ENCODE assay signal across 14 mouse cellular contexts in the genomic region with DNA sequence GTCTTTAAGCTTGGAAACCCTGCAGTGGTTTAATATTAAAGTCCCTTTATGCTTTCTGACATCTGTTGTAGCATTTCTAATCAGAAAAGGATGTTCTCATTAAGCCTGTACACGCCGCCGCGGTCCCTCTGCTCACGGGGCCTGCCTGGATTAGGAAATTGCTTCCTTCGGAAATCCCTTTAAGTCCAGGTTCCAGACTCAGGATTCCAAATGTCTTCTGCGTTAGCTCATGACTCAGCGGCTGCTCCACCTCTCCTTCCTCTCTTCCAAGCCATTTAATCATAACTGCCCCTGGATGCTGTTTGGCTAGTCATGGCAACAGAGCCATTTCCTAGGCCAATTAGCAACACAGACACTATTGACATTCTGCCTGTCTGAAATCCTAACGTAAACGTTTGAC. TPM values are rescaled to one million over a fixed set of nuclear protein-coding genes. Genes with fewer than 3 reads are reported as not detected.
A peak's percentile ranks its signal among the peaks of the same experiment; 100 is the strongest.
DNase-seq lines count a peak whose midpoint lies in the region; ATAC-seq and TF ChIP-seq lines count a peak whose summit lies in the region.
"Had no signal": no experiment of that assay in that cellular context is flagged by ENCODE, and none has a peak within 500 bp of the region (broad histone marks: within the 10 kb centered on the region; RNA-seq: fewer than 3 reads in every experiment).

No protein-coding gene starts in this region.

- no peak overlapping the region for H3K4me3 ChIP-seq in hindbrain, embryonic 14.5 days (replicated peaks; ENCODE audit: low read length)
- no peak overlapping the region for H3K4me3 ChIP-seq in hindbrain, embryonic 12.5 days
- H3K4me3 ChIP-seq in embryonic facial prominence, embryonic 10.5 days: no peak overlapping the region
- H3K4me3 ChIP-seq in limb, embryonic 12.5 days (replicated peaks): no peak overlapping the region
- no peak overlapping the region for H3K4me3 ChIP-seq in cerebellum, adult 2 months (replicated peaks; ENCODE audit: insufficient read depth, low read depth, low read length)
- H3K4me3 ChIP-seq: heart, adult 2 months had no signal

- DNase-seq in hindbrain, embryonic 14.5 days (ENCODE audit: low spot score): no peak
- DNase-seq in NIH3T3 (ENCODE audit: low read depth): peak; percentile 36
- peak; percentile 57 for DNase-seq in embryonic facial prominence, embryonic 10.5 days (ENCODE audit: low spot score)
- no peak for DNase-seq in spleen, postnatal 14 days (ENCODE audit: low spot score in 2 of 2)
- no peak for DNase-seq in right cerebral cortex, postnatal 25 days
- DNase-seq in cerebellum, adult 2 months: no peak
- DNase-seq: cerebellum, adult 11-12 months; liver; lung, embryonic 14.5 days; thymus, adult 2 months had no signal

- 54% methylated on average over 10 of the region's 10 CpGs for WGBS in hindbrain, embryonic 14.5 days
- WGBS in hindbrain, embryonic 12.5 days: 66% methylated on average over 10 of the region's 10 CpGs
- WGBS in embryonic facial prominence, embryonic 10.5 days: 60% methylated on average over 10 of the region's 10 CpGs
- WGBS in limb, embryonic 12.5 days: 20% methylated on average over 10 of the region's 10 CpGs
- 71% methylated on average over 10 of the region's 10 CpGs for WGBS in cerebellum, adult 2 months

- H3K27ac ChIP-seq in hindbrain, embryonic 14.5 days: 0 out of 2 replicates have a peak overlapping the region, but pooled peaks have one; percentile 20
- H3K27ac ChIP-seq in hindbrain, embryonic 12.5 days: no peak overlapping the region
- H3K27ac ChIP-seq in embryonic facial prominence, embryonic 10.5 days (replicated peaks): peak overlapping the region; percentile 40
- peak overlapping the region; percentile 32 for H3K27ac ChIP-seq in limb, embryonic 12.5 days
- no peak overlapping the region for H3K27ac ChIP-seq in cerebellum, adult 2 months (ENCODE audit: insufficient read depth, low read length)
- H3K27ac ChIP-seq: heart, adult 2 months had no signal

- H3K36me3 ChIP-seq in hindbrain, embryonic 14.5 days (replicated peaks; ENCODE audit: control insufficient read depth, insufficient read depth): no peaks in the 10 kb centered on the region
- no peaks in the 10 kb centered on the region for H3K36me3 ChIP-seq in hindbrain, embryonic 12.5 days
- no peaks in the 10 kb centered on the region for H3K36me3 ChIP-seq in embryonic facial prominence, embryonic 10.5 days (replicated peaks)
- H3K36me3 ChIP-seq in limb, embryonic 12.5 days: no peaks in the 10 kb centered on the region

- ATAC-seq in hindbrain, embryonic 14.5 days (ENCODE audit: low FRiP score): no peak
- ATAC-seq in hindbrain, embryonic 12.5 days (ENCODE audit: low FRiP score): no peak
- ATAC-seq in limb, embryonic 12.5 days (ENCODE audit: insufficient number of reproducible peaks, insufficient read depth, low FRiP score, low TSS enrichment, low read depth): peak; percentile 66; the same call in 1 of the 2 replicates
- ATAC-seq: forebrain, embryonic 16.5 days had no signal

- H3K4me1 ChIP-seq in hindbrain, embryonic 14.5 days (replicated peaks; ENCODE audit: control insufficient read depth, insufficient read depth, low read length): no peaks in the 10 kb centered on the region
- no peaks in the 10 kb centered on the region for H3K4me1 ChIP-seq in hindbrain, embryonic 12.5 days
- H3K4me1 ChIP-seq in embryonic facial prominence, embryonic 10.5 days: peaks cover 13% of the 10 kb centered on the region
- peaks cover 14% of the 10 kb centered on the region for H3K4me1 ChIP-seq in limb, embryonic 12.5 days (replicated peaks)
- no peaks in the 10 kb centered on the region for H3K4me1 ChIP-seq in cerebellum, adult 2 months (ENCODE audit: control insufficient read depth, insufficient read depth, low read length)

- TF ChIP-seq CTCF in cerebellum, adult 2 months (IDR thresholded peaks at IDR 0.05; ENCODE audit: borderline replicate concordance, insufficient read depth, low read depth, low read length): no peak

- H3K9me3 ChIP-seq in hindbrain, embryonic 14.5 days (ENCODE audit: control insufficient read depth, low read length): no peaks in the 10 kb centered on the region
- H3K9me3 ChIP-seq in hindbrain, embryonic 12.5 days (replicated peaks): no peaks in the 10 kb centered on the region
- H3K9me3 ChIP-seq in embryonic facial prominence, embryonic 10.5 days: no peaks in the 10 kb centered on the region
- H3K9me3 ChIP-seq in limb, embryonic 12.5 days: no peaks in the 10 kb centered on the region

- H3K4me2 ChIP-seq in hindbrain, embryonic 14.5 days (replicated peaks): no peak overlapping the region
- no peak overlapping the region for H3K4me2 ChIP-seq in hindbrain, embryonic 12.5 days (replicated peaks)
- no peak overlapping the region for H3K4me2 ChIP-seq in limb, embryonic 12.5 days
- H3K4me2 ChIP-seq: lung, embryonic 14.5 days had no signal

- TF ChIP-seq POLR2A in cerebellum, adult 2 months (IDR thresholded peaks at IDR 0.05; ENCODE audit: borderline replicate concordance, insufficient read depth, low read length): no peak

- no peaks in the 10 kb centered on the region for H3K27me3 ChIP-seq in hindbrain, embryonic 14.5 days (ENCODE audit: control insufficient read depth, insufficient read depth, low read length)
- no peaks in the 10 kb centered on the region for H3K27me3 ChIP-seq in hindbrain, embryonic 12.5 days
- H3K27me3 ChIP-seq in embryonic facial prominence, embryonic 10.5 days (replicated peaks; ENCODE audit: low read depth, poor library complexity, severe bottlenecking): no peaks in the 10 kb centered on the region
- no peaks in the 10 kb centered on the region for H3K27me3 ChIP-seq in limb, embryonic 12.5 days
- H3K27me3 ChIP-seq in cerebellum, adult 2 months (ENCODE audit: control insufficient read depth, insufficient read depth, low read length): no peaks in the 10 kb centered on the region

- no peak overlapping the region for H3K9ac ChIP-seq in hindbrain, embryonic 14.5 days
- H3K9ac ChIP-seq in hindbrain, embryonic 12.5 days: no peak overlapping the region
- H3K9ac ChIP-seq in limb, embryonic 12.5 days (replicated peaks): no peak overlapping the region
- H3K9ac ChIP-seq: lung, embryonic 14.5 days had no signal

RNA-seq across cellular contexts. Expression of a gene that starts 10.9 kb away (rescaled TPM):
- polyA plus RNA-seq in hindbrain, embryonic 14.5 days (2014; fragmentation: Nextera tagmentation; extraction: Ambion mirVana): 87.9 and 88.7 TPM in 2 replicates
- 40.3 and 42.9 TPM in 2 replicates for polyA plus RNA-seq in hindbrain, embryonic 12.5 days (2016; fragmentation: Nextera tagmentation; extraction: Ambion mirVana)
- polyA plus RNA-seq in embryonic facial prominence, embryonic 10.5 days (2016; fragmentation: Nextera tagmentation; extraction: Ambion mirVana): 44.6 and 46.0 TPM in 2 replicates
- 43.9 and 45.1 TPM in 2 replicates for polyA plus RNA-seq in limb, embryonic 12.5 days (2016; fragmentation: Nextera tagmentation; extraction: Ambion mirVana)
- polyA plus RNA-seq in cerebellum, adult 2 months (2012; rRNA removed): 17.9 and 18.8 TPM in 2 replicates

Comparison
In these comparisons a context has a peak if more than half of its experiments do, and no peak if none do; other contexts are left out.
1. H3K27ac ChIP-seq: peak in hindbrain, embryonic 14.5 days (single experiment), embryonic facial prominence, embryonic 10.5 days (single experiment) and limb, embryonic 12.5 days (single experiment); none in hindbrain, embryonic 12.5 days (single experiment) and cerebellum, adult 2 months (single experiment).
2. DNase-seq: peak in NIH3T3 (single experiment) and embryonic facial prominence, embryonic 10.5 days (single experiment); none in hindbrain, embryonic 14.5 days (single experiment), spleen, postnatal 14 days (0 of 2), right cerebral cortex, postnatal 25 days (single experiment) and cerebellum, adult 2 months (0 of 2).